Mouse (Mus musculus) spleen, adult 12 weeks (tissue): Measurements from ENCODE around the gene Npas3.

Experiments
- DNase-seq: peaks from one replicate; pipeline ENCODE4 v3.0.0; 2022; ENCODE audit warnings: low spot score

The Npas3 gene

GRCm38 (mm10) chr12:53794718-53795400 is 546.4 kb downstream of the Npas3 start:
- DNase-seq = no peak

- DNase-seq = no peak
Measured at GRCm38 (mm10) chr12:53801831-53802230, 553.4 kb downstream of the Npas3 start.

- no peak for DNase-seq
Measured at GRCm38 (mm10) chr12:53802381-53802780, 553.9 kb downstream of the Npas3 start.

GRCm38 (mm10) chr12:53810081-53810480 is 561.6 kb downstream of the Npas3 start:
- no peak for DNase-seq

- DNase-seq = no peak
Measured at GRCm38 (mm10) chr12:53814291-53814690, 565.8 kb downstream of the Npas3 start.

- DNase-seq = no peak
Measured at GRCm38 (mm10) chr12:53819982-53820381, 571.5 kb downstream of the Npas3 start.

GRCm38 (mm10) chr12:53822881-53823280 is 574.4 kb downstream of the Npas3 start:
- no peak for DNase-seq

GRCm38 (mm10) chr12:53825251-53825650 is 576.8 kb downstream of the Npas3 start:
- no peak for DNase-seq

GRCm38 (mm10) chr12:53825898-53826605 is 577.6 kb downstream of the Npas3 start:
- DNase-seq = no peak

GRCm38 (mm10) chr12:53826812-53827211 is 578.3 kb downstream of the Npas3 start:
- DNase-seq = no peak

GRCm38 (mm10) chr12:53832590-53832989 is 584.1 kb downstream of the Npas3 start:
- DNase-seq = no peak

- DNase-seq = no peak
Measured at GRCm38 (mm10) chr12:53833348-53833747, 584.9 kb downstream of the Npas3 start.

GRCm38 (mm10) chr12:53836031-53836790 is 587.7 kb downstream of the Npas3 start:
- DNase-seq = no peak

- no peak for DNase-seq
Measured at GRCm38 (mm10) chr12:53837408-53837807, 588.9 kb downstream of the Npas3 start.

- no peak for DNase-seq
Measured at GRCm38 (mm10) chr12:53838541-53838940, 590.1 kb downstream of the Npas3 start.

- DNase-seq = no peak
Measured at GRCm38 (mm10) chr12:53841928-53842671, 593.6 kb downstream of the Npas3 start.

GRCm38 (mm10) chr12:53843626-53844025 is 595.1 kb downstream of the Npas3 start:
- no peak for DNase-seq

GRCm38 (mm10) chr12:53846154-53846665 is 597.7 kb downstream of the Npas3 start:
- DNase-seq = no peak

GRCm38 (mm10) chr12:53849263-53849662 is 600.8 kb downstream of the Npas3 start:
- DNase-seq = no peak

- DNase-seq = no peak
Measured at GRCm38 (mm10) chr12:53852432-53852831, 604.0 kb downstream of the Npas3 start.

- DNase-seq = no peak
Measured at GRCm38 (mm10) chr12:53860176-53860575, 611.7 kb downstream of the Npas3 start.

GRCm38 (mm10) chr12:53862281-53862680 is 613.8 kb downstream of the Npas3 start:
- DNase-seq = no peak
